Mouse (Mus musculus) c-Kit-negative CD71-positive TER-119-positive erythroid progenitor cells, embryonic 14.5 days (primary cell): ENCODE measurements around the gene Slc35b3.
A peak's percentile ranks its signal among the peaks of the same experiment; 100 is the strongest.

ENCODE experiments used
- DNase-seq: peaks from one replicate; pipeline ENCODE4 v3.0.0-alpha.2; 2013; ENCODE audit warnings: low read depth, low spot score

Gene Slc35b3

GRCm38 (mm10) chr13:38960063-38961050, at the start of gene Slc35b3:
TSS of gene Slc35b3 (minus strand) at chr13:38960875.
- DNase-seq: peak; percentile 64

GRCm38 (mm10) chr13:39010280-39010679, 49.6 kb upstream of the Slc35b3 start:
- DNase-seq: no peak

- no peak for DNase-seq
These were observed 42.6 kb upstream of the Slc35b3 start for GRCm38 (mm10) chr13:39003101-39003762.

- DNase-seq: no peak
These were observed 41.7 kb upstream of the Slc35b3 start for GRCm38 (mm10) chr13:39002424-39002823.

- DNase-seq: no peak
These were observed 40.8 kb upstream of the Slc35b3 start for GRCm38 (mm10) chr13:39001434-39001833.

GRCm38 (mm10) chr13:38998958-38999357, 38.3 kb upstream of the Slc35b3 start:
- DNase-seq: no peak

- DNase-seq: no peak
These were observed 31.9 kb upstream of the Slc35b3 start for GRCm38 (mm10) chr13:38992529-38992928.

- DNase-seq: no peak
These were observed 23.1 kb upstream of the Slc35b3 start for GRCm38 (mm10) chr13:38983751-38984150.

GRCm38 (mm10) chr13:38980900-38981299, 20.2 kb upstream of the Slc35b3 start:
- no peak for DNase-seq

GRCm38 (mm10) chr13:38976978-38977377, 16.3 kb upstream of the Slc35b3 start:
- DNase-seq: no peak

- no peak for DNase-seq
These were observed 15.2 kb upstream of the Slc35b3 start for GRCm38 (mm10) chr13:38975853-38976252.

- DNase-seq: no peak
These were observed 11.9 kb upstream of the Slc35b3 start for GRCm38 (mm10) chr13:38972602-38973001.

- no peak for DNase-seq
These were observed 10.4 kb upstream of the Slc35b3 start for GRCm38 (mm10) chr13:38971047-38971446.

GRCm38 (mm10) chr13:38967518-38967917, 6.8 kb upstream of the Slc35b3 start:
- no peak for DNase-seq

GRCm38 (mm10) chr13:38966922-38967448, 6.3 kb upstream of the Slc35b3 start:
- no peak for DNase-seq

GRCm38 (mm10) chr13:38962771-38963170, 2.1 kb upstream of the Slc35b3 start:
- no peak for DNase-seq

- no peak for DNase-seq
These were observed 2.6 kb downstream of the Slc35b3 start for GRCm38 (mm10) chr13:38958037-38958436.

- no peak for DNase-seq
These were observed 14.2 kb downstream of the Slc35b3 start for GRCm38 (mm10) chr13:38946296-38947012.

- DNase-seq: no peak
These were observed 14.9 kb downstream of the Slc35b3 start for GRCm38 (mm10) chr13:38945767-38946166.

GRCm38 (mm10) chr13:38944951-38945350, 15.7 kb downstream of the Slc35b3 start:
- no peak for DNase-seq

- DNase-seq: no peak
These were observed 18.9 kb downstream of the Slc35b3 start for GRCm38 (mm10) chr13:38941786-38942185.

GRCm38 (mm10) chr13:38941280-38941679, 19.4 kb downstream of the Slc35b3 start:
- no peak for DNase-seq
